Mouse (Mus musculus) hindbrain, embryonic 10.5 days (tissue): ENCODE data around the gene Cntn4. TPM values are rescaled to one million over a fixed set of nuclear protein-coding genes. Genes with fewer than 3 reads are reported as not detected.

ENCODE experiments used
- DNase-seq: peaks from one replicate; pipeline ENCODE4 v3.0.0-alpha.2; 2017; ENCODE audit warnings: low spot score
- H3K27ac ChIP-seq: fragments of 300-500 bp; sonication (generic); 2 replicates; pipeline ENCODE4 v1.5.1; 2016; ENCODE audit warnings: mild to moderate bottlenecking, moderate library complexity
- H3K27me3 ChIP-seq: fragments of 300-500 bp; sonication (generic); 2 replicates; pipeline ENCODE4 v1.6.1; 2016; ENCODE audit warnings: mild to moderate bottlenecking; ENCODE audit not compliant: poor library complexity, insufficient read depth, severe bottlenecking
- H3K36me3 ChIP-seq: fragments of 300-500 bp; sonication (generic); 2 replicates; pipeline ENCODE4 v1.6.1; 2016; ENCODE audit warnings: mild to moderate bottlenecking, moderate library complexity
- H3K4me1 ChIP-seq: fragments of 300-500 bp; sonication (generic); replicated peaks from 2 replicates; pipeline ENCODE4 v1.6.1; 2016; ENCODE audit warnings: mild to moderate bottlenecking
- H3K4me3 ChIP-seq: fragments of 300-500 bp; sonication (generic); 2 replicates; pipeline ENCODE4 v1.5.1; 2016; ENCODE audit warnings: mild to moderate bottlenecking, moderate library complexity
- H3K9me3 ChIP-seq: fragments of 300-500 bp; sonication (generic); 2 replicates; pipeline ENCODE4 v1.6.1; 2016; ENCODE audit warnings: mild to moderate bottlenecking, moderate library complexity
- WGBS: fragments of 180-500 bp; shearing (Covaris S2); methylation state at CpG from one replicate; pipeline ENCODE4 v1.1.7; 2016; 5-methylcytosine and 5-hydroxymethylcytosine counted together
- polyA plus RNA-seq: library from polyadenylated mRNA; unstranded; fragments of >200 nt; fragmentation: Nextera tagmentation; extraction: Ambion mirVana; gene quantifications from 2 replicates; pipeline ENCODE4 v1.2.1, GENCODE M21; 2016

Gene Cntn4
- polyA plus RNA-seq, 1 experiment from 2014 or later: 0.54 TPM

DNA sequence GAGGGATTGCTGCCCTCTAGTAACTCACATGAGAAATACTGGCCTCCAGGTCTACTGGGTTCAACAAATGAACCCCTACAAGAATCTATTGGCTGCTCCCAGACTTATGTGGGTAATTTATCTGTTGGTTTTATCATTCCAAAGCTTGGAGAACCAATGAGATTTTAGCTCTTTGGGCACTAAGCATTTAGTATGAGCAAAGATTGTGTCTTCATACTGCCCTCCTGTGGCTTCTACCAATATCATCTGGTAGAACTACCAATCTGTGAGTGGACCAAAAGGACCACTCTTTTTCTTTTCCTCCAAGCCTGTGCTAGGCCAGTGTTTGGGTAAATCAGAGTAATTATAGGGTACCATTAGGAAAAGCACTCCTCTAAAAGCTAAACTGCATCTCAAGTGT, 866.0 kb downstream of the Cntn4 start:
- H3K4me3 ChIP-seq: no peak overlapping the region
- H3K9me3 ChIP-seq: no peaks in the 10 kb centered on the region
- no peaks in the 10 kb centered on the region for H3K36me3 ChIP-seq
- DNase-seq: no peak
- H3K27me3 ChIP-seq: no peaks in the 10 kb centered on the region
- no peak overlapping the region for H3K27ac ChIP-seq
- no peaks in the 10 kb centered on the region for H3K4me1 ChIP-seq

DNA sequence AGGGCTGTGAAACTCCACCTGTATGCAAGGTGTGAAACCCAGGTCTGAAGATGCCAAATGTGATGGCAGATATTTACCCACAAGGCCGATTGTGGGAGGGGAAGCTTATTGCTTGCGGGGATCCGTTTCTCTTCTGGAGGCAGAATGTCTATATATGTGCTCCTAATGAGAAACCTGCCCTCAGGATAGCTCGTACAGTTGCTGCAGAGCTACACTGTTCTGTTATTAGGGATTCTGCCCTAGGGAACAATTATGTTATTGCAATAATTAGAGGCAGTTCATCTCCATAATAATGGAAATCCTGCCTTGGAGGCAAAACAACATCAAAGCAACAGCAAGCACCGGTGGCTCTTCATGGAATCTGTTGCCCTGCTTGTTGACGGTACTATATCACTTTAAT, 884.2 kb downstream of the Cntn4 start:
- no peaks in the 10 kb centered on the region for H3K36me3 ChIP-seq
- H3K4me3 ChIP-seq: no peak overlapping the region
- no peak overlapping the region for H3K27ac ChIP-seq
- DNase-seq: no peak
- no peaks in the 10 kb centered on the region for H3K27me3 ChIP-seq
- H3K4me1 ChIP-seq: no peaks in the 10 kb centered on the region
- WGBS: 85% methylated on average over 6 of the region's 6 CpGs
- no peaks in the 10 kb centered on the region for H3K9me3 ChIP-seq

DNA sequence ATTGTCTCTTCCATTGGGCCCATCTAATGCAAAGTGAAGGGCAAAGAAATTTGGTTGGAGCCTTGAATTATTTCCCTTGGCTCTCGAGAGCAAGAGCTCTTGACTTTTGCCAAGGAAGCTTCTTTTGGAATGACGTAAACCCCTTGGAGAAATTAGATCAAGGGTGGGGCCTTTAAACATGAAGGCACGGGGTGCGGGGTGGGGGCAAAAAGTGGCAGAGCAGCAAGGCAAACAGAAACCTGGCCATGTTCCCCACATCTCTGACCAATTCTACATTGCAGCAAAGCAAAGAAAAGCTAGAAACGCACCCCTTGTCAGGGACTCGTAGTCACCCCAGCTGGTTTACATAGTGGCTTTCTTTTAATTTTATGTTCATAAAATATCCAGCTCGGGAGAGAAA, 887.9 kb downstream of the Cntn4 start:
- DNase-seq: no peak
- H3K9me3 ChIP-seq: no peaks in the 10 kb centered on the region
- no peaks in the 10 kb centered on the region for H3K4me1 ChIP-seq
- 82% methylated on average over 7 of the region's 7 CpGs for WGBS
- H3K27me3 ChIP-seq: no peaks in the 10 kb centered on the region
- no peak overlapping the region; the same call in 1 of the 2 replicates for H3K27ac ChIP-seq
- no peak overlapping the region for H3K4me3 ChIP-seq
- H3K36me3 ChIP-seq: no peaks in the 10 kb centered on the region

DNA sequence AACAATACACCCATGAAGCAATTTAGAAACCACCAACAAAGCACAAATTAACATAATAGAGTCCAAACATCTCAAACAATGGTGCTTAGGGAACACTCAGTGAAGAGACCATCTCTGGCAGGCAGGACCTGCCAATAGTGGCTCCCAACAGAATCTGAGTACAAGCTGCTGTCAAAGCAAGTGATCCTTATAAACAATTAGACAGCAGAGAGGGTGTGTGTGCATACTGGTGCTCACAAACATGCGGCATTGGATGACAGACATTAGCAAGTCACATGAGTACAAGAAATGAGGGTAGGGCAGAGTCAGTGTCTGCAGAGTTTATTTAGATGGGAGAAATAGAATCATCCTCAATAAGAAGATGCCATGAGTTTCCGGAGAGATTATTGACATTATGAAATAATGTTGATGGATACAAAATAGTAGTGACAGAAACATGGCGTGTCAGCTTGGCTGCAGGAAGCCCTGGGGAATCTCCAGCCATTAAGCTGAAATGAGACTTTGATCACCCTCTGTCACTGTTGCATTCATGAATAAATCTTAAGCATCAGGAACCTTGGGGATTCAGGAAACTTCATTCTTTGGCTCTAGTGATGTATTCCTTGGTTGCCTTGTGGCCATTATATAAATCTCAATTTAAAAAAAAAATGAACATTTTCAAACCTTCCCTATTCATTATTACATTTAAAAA, 888.5 kb downstream of the Cntn4 start:
- WGBS: 65% methylated on average over 3 of the region's 3 CpGs

DNA sequence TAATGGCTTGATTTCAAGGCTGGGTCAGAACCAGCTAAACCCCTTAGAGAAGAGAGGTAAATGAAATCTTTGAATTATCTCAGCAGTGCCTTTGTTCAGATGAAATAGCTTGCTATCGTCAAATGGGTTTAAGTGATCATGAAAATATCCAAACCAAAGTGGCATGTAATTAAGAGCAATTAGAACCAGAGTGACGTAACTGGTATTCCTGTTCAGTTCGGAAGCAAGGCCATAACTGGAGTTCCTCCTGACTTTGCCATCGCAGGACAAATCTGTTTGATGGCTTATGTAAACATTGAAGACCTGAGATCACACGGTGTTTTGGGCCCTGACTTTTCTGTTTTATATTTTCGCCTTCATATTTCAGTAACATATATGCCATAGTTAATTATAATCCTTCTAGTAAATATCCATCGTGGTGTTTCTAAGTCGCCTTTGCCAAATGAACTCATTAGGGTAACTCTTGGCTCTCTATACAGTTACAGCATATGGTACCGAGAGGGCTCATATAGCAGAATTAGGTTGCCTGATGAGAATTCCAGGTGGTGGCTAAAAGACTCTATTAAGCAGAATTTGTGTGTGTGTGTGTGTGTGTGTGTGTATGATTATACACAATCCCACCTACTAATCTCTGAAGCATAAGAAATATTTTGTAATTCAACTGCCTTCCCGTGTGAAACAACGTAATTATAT, 889.6 kb downstream of the Cntn4 start:
- DNase-seq: no peak
- Histone ChIP-seq H3K27ac (no peak overlapping the region), H3K27me3 (no peaks in the 10 kb centered on the region), H3K4me1 (no peaks in the 10 kb centered on the region), H3K36me3 (no peaks in the 10 kb centered on the region), H3K9me3 (no peaks in the 10 kb centered on the region), H3K4me3 (no peak overlapping the region)
- 89% methylated on average over 11 of the region's 11 CpGs for WGBS

More for the DNA sequence above, 888.5 kb downstream of the Cntn4 start:
- no peak for DNase-seq
- Histone ChIP-seq H3K4me3 (no peak overlapping the region), H3K9me3 (no peaks in the 10 kb centered on the region), H3K27me3 (no peaks in the 10 kb centered on the region), H3K36me3 (no peaks in the 10 kb centered on the region), H3K4me1 (no peaks in the 10 kb centered on the region), H3K27ac (no peak overlapping the region)

DNA sequence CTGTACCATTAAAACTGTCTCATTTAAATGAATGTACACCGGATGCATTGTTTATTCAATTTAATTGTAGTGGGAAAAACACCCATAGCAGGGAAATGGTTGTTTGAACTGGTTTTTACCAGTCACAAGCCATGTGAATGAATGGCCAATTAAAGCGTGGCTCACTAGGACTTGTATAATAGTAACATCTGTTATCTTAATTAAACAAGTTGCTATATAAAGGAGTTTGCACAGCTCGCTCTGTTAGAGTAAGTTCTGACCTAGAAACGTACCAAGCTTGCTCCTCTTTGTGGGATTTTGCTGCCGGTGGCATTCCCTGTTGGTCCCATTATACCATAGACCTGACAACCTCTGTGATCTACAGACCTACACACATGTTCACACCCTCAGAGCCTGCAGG, 902.7 kb downstream of the Cntn4 start:
- no peaks in the 10 kb centered on the region for H3K4me1 ChIP-seq
- no peaks in the 10 kb centered on the region for H3K27me3 ChIP-seq
- no peak overlapping the region for H3K27ac ChIP-seq
- H3K4me3 ChIP-seq: no peak overlapping the region
- no peak for DNase-seq
- 82% methylated on average over 5 of the region's 5 CpGs for WGBS
- no peaks in the 10 kb centered on the region for H3K9me3 ChIP-seq
- H3K36me3 ChIP-seq: no peaks in the 10 kb centered on the region

DNA sequence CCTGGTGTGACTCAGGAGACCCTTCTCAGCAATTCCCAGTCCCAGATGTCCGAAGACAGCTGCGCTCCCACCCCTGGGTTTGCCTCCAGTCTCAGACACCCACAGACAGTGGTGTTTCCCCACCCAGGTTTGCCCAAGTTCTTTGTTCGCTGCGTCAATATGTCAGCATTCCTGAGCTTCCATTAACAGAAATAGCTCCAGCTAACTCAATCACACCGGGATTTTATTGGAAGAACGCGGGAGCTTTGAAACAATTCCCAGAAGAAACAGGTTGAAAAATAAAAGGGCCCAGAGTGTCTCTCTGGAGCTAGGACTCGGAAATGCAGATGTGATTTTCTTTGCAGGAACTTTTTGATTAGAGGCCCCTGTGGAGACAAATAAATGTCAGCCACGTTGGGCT, 916.3 kb downstream of the Cntn4 start:
- Histone ChIP-seq H3K4me1 (peaks cover 9% of the 10 kb centered on the region; the same call in 1 of the 2 replicates), H3K27me3 (no peaks in the 10 kb centered on the region), H3K36me3 (no peaks in the 10 kb centered on the region), H3K4me3 (no peak overlapping the region; the same call in 1 of the 2 replicates), H3K27ac (no peak overlapping the region), H3K9me3 (no peaks in the 10 kb centered on the region)
- no peak for DNase-seq
- WGBS: 14% methylated on average over 9 of the region's 9 CpGs

DNA sequence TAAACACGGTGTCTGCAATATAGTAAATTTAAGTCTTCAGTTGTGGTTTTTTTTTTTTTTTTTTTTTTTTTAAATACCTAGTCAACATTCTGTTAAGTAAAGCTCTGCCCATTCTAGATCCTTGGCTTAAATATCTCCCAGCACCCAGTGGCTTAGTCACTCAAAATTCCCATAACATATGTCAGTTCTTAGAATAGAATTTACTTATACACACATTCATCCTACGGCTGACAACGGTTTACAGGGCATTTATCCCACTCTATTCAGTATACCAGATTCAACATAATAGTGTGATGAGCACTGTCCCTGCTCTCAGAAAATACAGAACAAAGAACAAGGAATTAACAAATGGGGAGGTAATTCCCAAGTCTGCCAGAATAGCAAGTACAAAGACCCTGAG, 939.6 kb downstream of the Cntn4 start:
- WGBS: 93% methylated on average over 3 of the region's 3 CpGs
- Histone ChIP-seq H3K27ac (no peak overlapping the region), H3K4me1 (no peaks in the 10 kb centered on the region), H3K4me3 (no peak overlapping the region), H3K27me3 (no peaks in the 10 kb centered on the region), H3K36me3 (no peaks in the 10 kb centered on the region), H3K9me3 (no peaks in the 10 kb centered on the region)
- DNase-seq: no peak

DNA sequence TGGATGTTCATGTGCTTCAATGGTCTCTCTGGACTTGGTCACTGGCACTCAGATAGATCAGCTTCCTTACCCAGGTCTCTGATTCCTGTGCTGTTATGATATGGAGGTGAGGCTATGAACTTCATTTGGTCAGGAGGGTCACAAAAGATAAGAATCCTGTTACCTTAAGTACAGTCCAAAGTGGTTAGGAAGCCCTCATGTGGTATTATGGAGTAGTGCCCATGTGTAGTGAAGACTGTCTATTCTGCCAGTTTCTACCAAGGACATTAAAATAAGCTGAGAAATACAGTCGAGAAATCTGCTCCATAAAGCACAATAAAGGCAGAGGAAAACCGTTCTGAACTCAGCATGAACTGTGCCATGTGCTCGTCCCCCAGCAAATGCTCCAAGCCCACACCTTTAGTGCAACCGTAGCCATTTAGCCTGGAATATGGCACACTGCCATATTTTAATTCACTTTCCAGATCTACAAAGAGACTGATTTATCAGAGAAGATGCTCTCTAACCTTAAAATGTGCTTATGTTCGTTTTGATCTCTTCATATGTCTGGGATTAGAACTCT, 943.8 kb downstream of the Cntn4 start:
- no peaks in the 10 kb centered on the region for H3K4me1 ChIP-seq
- H3K36me3 ChIP-seq: no peaks in the 10 kb centered on the region
- no peaks in the 10 kb centered on the region for H3K9me3 ChIP-seq
- H3K27ac ChIP-seq: no peak overlapping the region
- 86% methylated on average over 5 of the region's 5 CpGs for WGBS
- no peak overlapping the region for H3K4me3 ChIP-seq
- H3K27me3 ChIP-seq: no peaks in the 10 kb centered on the region
- DNase-seq: no peak

DNA sequence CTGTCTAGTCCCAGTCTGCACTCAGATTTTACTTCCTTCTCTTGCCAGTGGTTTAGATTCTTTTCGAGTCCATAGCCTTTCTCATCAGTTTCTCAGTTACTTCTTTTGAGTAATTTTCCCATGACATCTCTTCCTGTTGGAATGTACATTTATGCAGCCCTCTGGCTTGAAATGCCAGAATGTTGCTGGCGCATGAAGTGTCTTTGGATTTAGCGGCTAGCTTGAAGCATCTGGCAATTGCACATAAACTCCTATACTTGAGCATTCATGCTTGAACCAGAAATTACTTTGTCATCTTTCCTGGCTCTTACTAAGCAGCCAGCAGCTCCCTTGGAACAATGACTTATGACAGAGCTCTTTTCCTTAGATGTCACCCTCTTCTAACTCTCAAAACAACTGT, 965.6 kb downstream of the Cntn4 start:
- peaks cover 10% of the 10 kb centered on the region; the same call in 1 of the 2 replicates for H3K4me1 ChIP-seq
- H3K36me3 ChIP-seq: no peaks in the 10 kb centered on the region
- no peak overlapping the region for H3K27ac ChIP-seq
- 87% methylated on average over 3 of the region's 3 CpGs for WGBS
- no peaks in the 10 kb centered on the region for H3K9me3 ChIP-seq
- DNase-seq: no peak
- H3K27me3 ChIP-seq: no peaks in the 10 kb centered on the region
- no peak overlapping the region for H3K4me3 ChIP-seq

DNA sequence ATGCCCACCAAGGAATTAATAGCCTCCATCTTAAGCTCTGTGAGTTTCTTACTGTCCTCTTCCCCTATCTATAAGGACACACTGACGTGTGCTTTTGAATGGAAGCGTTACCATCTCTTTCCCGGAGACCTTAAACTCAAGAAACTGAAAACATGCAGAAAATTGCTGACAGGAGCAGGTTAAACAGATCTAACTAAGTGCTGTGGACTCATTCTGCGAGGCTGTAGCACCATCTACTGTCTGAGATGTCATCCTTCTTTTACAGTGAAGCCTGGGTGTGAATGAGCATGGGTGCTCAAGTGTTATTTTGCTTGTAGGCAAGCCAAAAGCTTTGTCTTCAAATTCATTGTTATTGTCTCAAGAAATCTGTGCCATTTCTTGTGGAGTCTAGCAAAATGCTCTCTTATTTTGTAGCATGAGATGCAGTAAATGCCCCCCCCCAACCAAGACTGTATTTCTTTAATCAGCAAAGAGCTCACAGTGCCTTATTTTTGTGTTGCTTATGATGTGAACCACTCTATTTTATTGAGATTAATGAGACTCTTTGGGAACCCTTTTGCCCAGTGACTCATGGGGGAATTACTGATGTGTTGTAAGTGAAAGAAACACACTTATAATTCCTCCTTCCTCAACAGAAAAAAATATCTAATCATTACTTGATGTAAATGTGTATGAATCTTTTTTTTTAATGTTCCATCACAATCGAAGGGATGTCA, 968.2 kb downstream of the Cntn4 start:
- DNase-seq: peak; percentile 29

DNA sequence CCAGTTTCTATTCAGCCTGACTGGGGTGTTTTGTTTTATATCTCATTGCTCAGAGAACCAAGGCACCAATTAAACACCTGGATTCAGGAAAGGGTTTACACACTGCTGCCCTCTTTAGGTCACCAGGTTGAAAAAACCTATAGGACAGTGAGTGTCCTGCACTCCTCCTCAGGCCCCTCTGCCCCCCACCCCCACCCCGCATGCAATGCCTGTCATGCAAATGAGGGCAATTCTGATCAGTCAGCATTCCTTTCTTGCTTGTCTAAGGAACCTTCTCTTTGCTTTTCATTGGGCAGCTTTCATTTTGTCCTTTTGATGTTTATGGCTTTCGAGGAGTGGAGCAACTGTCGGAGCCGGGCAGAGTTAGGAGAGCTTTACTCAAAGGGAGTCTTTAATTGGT, 969.5 kb downstream of the Cntn4 start:
- 35% methylated on average over 4 of the region's 4 CpGs for WGBS
- H3K36me3 ChIP-seq: no peaks in the 10 kb centered on the region
- no peaks in the 10 kb centered on the region for H3K27me3 ChIP-seq
- H3K4me1 ChIP-seq: peaks cover 10% of the 10 kb centered on the region; the same call in 1 of the 2 replicates
- no peak overlapping the region for H3K4me3 ChIP-seq
- no peak overlapping the region for H3K27ac ChIP-seq
- no peaks in the 10 kb centered on the region for H3K9me3 ChIP-seq
- DNase-seq: no peak

More for the DNA sequence above, 968.2 kb downstream of the Cntn4 start:
- H3K9me3 ChIP-seq: no peaks in the 10 kb centered on the region
- H3K27ac ChIP-seq: no peak overlapping the region
- no peaks in the 10 kb centered on the region for H3K36me3 ChIP-seq
- peaks cover 10% of the 10 kb centered on the region; the same call in 1 of the 2 replicates for H3K4me1 ChIP-seq
- no peaks in the 10 kb centered on the region for H3K27me3 ChIP-seq
- WGBS: 48% methylated on average over 5 of the region's 5 CpGs
- H3K4me3 ChIP-seq: no peak overlapping the region
